Mouse (Mus musculus) embryonic facial prominence, embryonic 15.5 days (tissue): ENCODE data around the gene She. TPM values are rescaled to one million over a fixed set of nuclear protein-coding genes. Genes with fewer than 3 reads are reported as not detected.

Experiments used
- ATAC-seq: fragments of 200-750 bp; cut with Nextera tagmentation; 2 replicates; pipeline ENCODE4 v1.8.0; 2017; ENCODE audit warnings: low read depth, moderate TSS enrichment; ENCODE audit not compliant: insufficient number of reproducible peaks, low FRiP score, low TSS enrichment
- H3K27ac ChIP-seq: fragments of 300-500 bp; sonication (generic); replicated peaks from 2 replicates; pipeline ENCODE4 v1.5.1; 2015; ENCODE audit warnings: mild to moderate bottlenecking, inconsistent platforms
- H3K27me3 ChIP-seq: fragments of 300-500 bp; sonication (generic); 2 replicates; pipeline ENCODE4 v1.6.1; 2015; ENCODE audit warnings: inconsistent platforms
- H3K36me3 ChIP-seq: fragments of 300-500 bp; sonication (generic); 2 replicates; pipeline ENCODE4 v1.6.1; 2015; ENCODE audit warnings: mild to moderate bottlenecking, inconsistent platforms
- H3K4me1 ChIP-seq: fragments of 300-500 bp; sonication (generic); 2 replicates; pipeline ENCODE4 v1.6.1; 2015; ENCODE audit warnings: inconsistent platforms
- H3K4me2 ChIP-seq: fragments of 300-500 bp; sonication (generic); replicated peaks from 2 replicates; pipeline ENCODE4 v1.6.1; 2015; ENCODE audit warnings: mild to moderate bottlenecking, inconsistent platforms
- H3K4me3 ChIP-seq: fragments of 300-500 bp; sonication (generic); replicated peaks from 2 replicates; pipeline ENCODE4 v1.5.1; 2015; ENCODE audit warnings: mild to moderate bottlenecking, inconsistent platforms
- H3K9ac ChIP-seq: fragments of 300-500 bp; sonication (generic); 2 replicates; pipeline ENCODE4 v1.6.1; 2015; ENCODE audit warnings: inconsistent platforms
- H3K9me3 ChIP-seq: fragments of 300-500 bp; sonication (generic); replicated peaks from 2 replicates; pipeline ENCODE4 v1.6.1; 2016; ENCODE audit warnings: inconsistent platforms
- WGBS: fragments of 180-500 bp; shearing (Covaris S2); methylation state at CpG from one replicate; pipeline ENCODE4 v1.1.7; 2015; 5-methylcytosine and 5-hydroxymethylcytosine counted together
- polyA plus RNA-seq: library from polyadenylated mRNA; unstranded; fragments of >200 nt; fragmentation: Nextera tagmentation; extraction: Ambion mirVana; gene quantifications from 2 replicates; pipeline ENCODE4 v1.2.1, GENCODE M21; 2015

Gene She
- polyA plus RNA-seq, 1 experiment from 2014 or later: 4.0 TPM

- WGBS: 60% methylated on average over 5 of the region's 5 CpGs
- Histone ChIP-seq H3K36me3 (no peaks in the 10 kb centered on the region), H3K9me3 (no peaks in the 10 kb centered on the region), H3K4me1 (no peaks in the 10 kb centered on the region), H3K27ac (no peak overlapping the region), H3K27me3 (no peaks in the 10 kb centered on the region), H3K4me2 (no peak overlapping the region), H3K9ac (no peak overlapping the region), H3K4me3 (no peak overlapping the region)
- no peak for ATAC-seq
Measured at GRCm38 (mm10) chr3:89800774-89801506, 30.2 kb upstream of the She start.

DNA sequence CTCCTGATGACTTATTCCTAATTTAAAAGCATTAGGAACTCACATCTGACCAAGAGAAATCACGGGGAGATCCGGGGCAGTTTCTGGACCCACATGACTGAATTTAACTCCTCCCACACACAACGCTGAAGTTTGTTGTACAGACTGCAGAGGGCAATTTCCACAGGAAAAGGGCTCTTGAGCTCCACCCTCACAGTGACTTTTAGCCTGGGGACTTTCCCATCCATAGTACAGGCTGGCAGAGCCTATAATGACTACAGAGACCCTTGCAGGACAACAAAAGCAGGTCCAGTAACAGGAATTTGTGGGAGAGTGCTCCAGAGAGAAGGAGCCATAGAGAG, 29.7 kb upstream of the She start:
- ATAC-seq: no peak
- no peak overlapping the region for H3K27ac ChIP-seq
- no peaks in the 10 kb centered on the region for H3K27me3 ChIP-seq
- no peaks in the 10 kb centered on the region for H3K36me3 ChIP-seq
- WGBS: 18% methylated on average over 3 of the region's 3 CpGs
- no peaks in the 10 kb centered on the region for H3K9me3 ChIP-seq
- no peak overlapping the region for H3K9ac ChIP-seq
- no peaks in the 10 kb centered on the region for H3K4me1 ChIP-seq
- no peak overlapping the region for H3K4me2 ChIP-seq
- no peak overlapping the region for H3K4me3 ChIP-seq

DNA sequence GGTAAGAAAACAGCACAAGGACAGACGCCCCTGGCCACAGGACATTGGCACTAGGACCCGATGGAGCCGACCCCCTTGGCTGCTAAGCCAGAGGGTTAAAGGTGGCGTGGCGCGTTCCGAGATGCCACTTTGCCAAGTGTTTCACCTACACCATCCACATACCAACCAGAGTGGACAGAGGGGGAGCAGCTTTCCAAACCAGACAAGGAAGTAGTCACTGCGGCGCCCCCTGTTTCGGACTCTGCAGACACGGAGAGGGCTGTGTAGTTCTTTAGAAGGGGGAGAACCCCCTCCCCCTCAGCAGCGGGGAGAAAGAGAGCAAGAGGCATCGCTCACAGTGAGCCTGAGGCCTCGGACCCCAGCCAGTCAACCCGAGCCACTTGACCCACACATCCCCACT, 28.3 kb upstream of the She start:
- H3K27me3 ChIP-seq: no peaks in the 10 kb centered on the region
- no peak overlapping the region for H3K27ac ChIP-seq
- no peaks in the 10 kb centered on the region for H3K36me3 ChIP-seq
- WGBS: 66% methylated on average over 15 of the region's 15 CpGs
- H3K4me1 ChIP-seq: no peaks in the 10 kb centered on the region
- no peak overlapping the region for H3K4me3 ChIP-seq
- no peak overlapping the region for H3K4me2 ChIP-seq
- no peak for ATAC-seq
- no peaks in the 10 kb centered on the region for H3K9me3 ChIP-seq
- H3K9ac ChIP-seq: no peak overlapping the region

GRCm38 (mm10) chr3:89805179-89805578, 26.0 kb upstream of the She start:
- no peaks in the 10 kb centered on the region for H3K9me3 ChIP-seq
- H3K36me3 ChIP-seq: no peaks in the 10 kb centered on the region
- no peak for ATAC-seq
- H3K4me1 ChIP-seq: no peaks in the 10 kb centered on the region
- H3K4me3 ChIP-seq: no peak overlapping the region
- WGBS: 43% methylated on average over 4 of the region's 4 CpGs
- H3K27ac ChIP-seq: no peak overlapping the region
- no peak overlapping the region for H3K4me2 ChIP-seq
- H3K9ac ChIP-seq: no peak overlapping the region
- H3K27me3 ChIP-seq: no peaks in the 10 kb centered on the region

GRCm38 (mm10) chr3:89806751-89807150, 24.4 kb upstream of the She start:
- H3K9ac ChIP-seq: no peak overlapping the region
- H3K4me3 ChIP-seq: no peak overlapping the region
- no peaks in the 10 kb centered on the region for H3K36me3 ChIP-seq
- no peak overlapping the region for H3K27ac ChIP-seq
- H3K27me3 ChIP-seq: no peaks in the 10 kb centered on the region
- no peaks in the 10 kb centered on the region for H3K4me1 ChIP-seq
- ATAC-seq: no peak
- WGBS: 91% methylated on average over 2 of the region's 2 CpGs
- no peaks in the 10 kb centered on the region for H3K9me3 ChIP-seq
- no peak overlapping the region for H3K4me2 ChIP-seq

DNA sequence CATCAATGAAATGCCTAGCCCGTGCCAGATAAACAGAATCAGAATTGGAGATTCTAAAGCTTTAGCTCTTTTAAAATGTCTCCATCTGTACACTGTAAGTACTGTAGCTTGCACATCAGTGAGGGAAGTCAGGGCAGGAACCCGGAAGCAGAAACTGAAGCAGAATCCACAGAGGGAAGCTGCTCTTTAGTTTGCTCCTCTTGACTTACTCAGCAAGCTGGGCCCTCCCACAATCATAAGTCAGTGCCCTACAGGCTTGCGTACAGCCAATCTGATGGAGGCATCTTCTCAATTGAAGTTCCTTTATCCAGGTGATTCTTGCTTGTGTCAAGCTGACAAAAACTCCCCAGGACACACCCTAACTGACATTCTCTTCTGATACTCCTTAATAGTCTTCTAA, 24.0 kb upstream of the She start:
- Histone ChIP-seq H3K9me3 (no peaks in the 10 kb centered on the region), H3K36me3 (no peaks in the 10 kb centered on the region), H3K9ac (no peak overlapping the region), H3K4me1 (no peaks in the 10 kb centered on the region), H3K27ac (no peak overlapping the region), H3K27me3 (no peaks in the 10 kb centered on the region), H3K4me2 (no peak overlapping the region), H3K4me3 (no peak overlapping the region)
- ATAC-seq: no peak
- WGBS: 84% methylated on average over 3 of the region's 3 CpGs

GRCm38 (mm10) chr3:89807881-89808280, 23.3 kb upstream of the She start:
- 65% methylated on average over 5 of the region's 5 CpGs for WGBS
- no peak overlapping the region for H3K4me2 ChIP-seq
- H3K4me1 ChIP-seq: no peaks in the 10 kb centered on the region
- no peaks in the 10 kb centered on the region for H3K36me3 ChIP-seq
- no peak overlapping the region for H3K4me3 ChIP-seq
- no peaks in the 10 kb centered on the region for H3K9me3 ChIP-seq
- no peak overlapping the region for H3K27ac ChIP-seq
- H3K9ac ChIP-seq: no peak overlapping the region
- ATAC-seq: peak; percentile 47; the same call in 1 of the 2 replicates
- H3K27me3 ChIP-seq: no peaks in the 10 kb centered on the region

DNA sequence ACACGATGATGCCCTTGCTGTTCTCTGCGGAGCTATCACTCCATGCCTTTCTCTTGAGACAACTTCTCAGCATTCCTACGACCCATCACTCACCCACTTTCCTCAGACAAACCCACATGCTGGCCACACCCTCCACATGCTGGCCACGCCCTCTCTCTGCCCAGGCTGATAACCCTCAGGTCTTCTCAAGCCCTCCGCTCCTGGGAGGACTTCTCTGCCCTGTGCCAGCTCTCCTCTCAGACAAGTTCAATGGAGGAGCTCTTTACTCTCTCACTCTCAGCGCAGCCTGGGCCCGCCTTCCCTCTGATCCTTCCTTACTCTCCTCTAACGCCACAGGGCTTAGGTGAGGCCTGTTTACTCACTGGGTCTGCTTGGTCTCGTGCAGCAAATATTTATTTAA, 22.5 kb upstream of the She start:
- Histone ChIP-seq H3K4me1 (no peaks in the 10 kb centered on the region), H3K4me2 (no peak overlapping the region), H3K27ac (no peak overlapping the region), H3K36me3 (no peaks in the 10 kb centered on the region), H3K27me3 (no peaks in the 10 kb centered on the region), H3K9me3 (no peaks in the 10 kb centered on the region), H3K4me3 (no peak overlapping the region), H3K9ac (no peak overlapping the region)
- no peak; the same call in 1 of the 2 replicates for ATAC-seq
- 50% methylated on average over 9 of the region's 9 CpGs for WGBS

DNA sequence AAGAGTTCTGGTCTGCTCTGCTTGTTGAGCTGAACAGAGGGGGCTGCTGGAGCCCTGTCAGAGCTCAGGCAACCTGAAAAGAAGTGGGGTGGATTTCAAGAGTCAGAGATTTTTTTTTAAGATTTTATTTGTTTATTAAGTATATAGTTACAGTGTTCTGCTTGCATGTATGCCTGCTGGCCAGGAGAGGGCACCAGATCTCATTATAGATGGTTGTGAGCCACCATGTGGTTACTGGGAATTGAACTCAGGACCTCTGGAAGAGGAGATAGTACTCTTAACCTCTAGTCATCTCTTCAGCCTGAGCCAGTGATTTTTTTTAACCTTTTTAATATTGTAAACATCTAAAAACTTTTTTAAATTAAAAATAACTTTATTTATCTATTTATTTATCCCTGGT, 20.3 kb upstream of the She start:
- ATAC-seq: no peak
- Histone ChIP-seq H3K36me3 (no peaks in the 10 kb centered on the region), H3K9me3 (no peaks in the 10 kb centered on the region)

GRCm38 (mm10) chr3:89812166-89812565, 19.0 kb upstream of the She start:
- Histone ChIP-seq H3K4me2 (no peak overlapping the region), H3K27me3 (no peaks in the 10 kb centered on the region), H3K4me3 (no peak overlapping the region), H3K36me3 (no peaks in the 10 kb centered on the region), H3K4me1 (no peaks in the 10 kb centered on the region), H3K9ac (no peak overlapping the region), H3K9me3 (no peaks in the 10 kb centered on the region), H3K27ac (no peak overlapping the region)
- WGBS: 69% methylated on average over 3 of the region's 3 CpGs
- ATAC-seq: no peak

More for the DNA sequence above, 20.3 kb upstream of the She start:
- Histone ChIP-seq H3K27ac (no peak overlapping the region), H3K27me3 (no peaks in the 10 kb centered on the region), H3K4me3 (no peak overlapping the region), H3K4me1 (no peaks in the 10 kb centered on the region), H3K4me2 (no peak overlapping the region), H3K9ac (no peak overlapping the region)

- 80% methylated on average over 7 of the region's 7 CpGs for WGBS
Measured at GRCm38 (mm10) chr3:89814051-89814450, 17.1 kb upstream of the She start.

GRCm38 (mm10) chr3:89817056-89817455, 14.1 kb upstream of the She start:
- WGBS: 64% methylated on average over 4 of the region's 4 CpGs
- H3K4me2 ChIP-seq: no peak overlapping the region

More at GRCm38 (mm10) chr3:89814051-89814450, 17.1 kb upstream of the She start:
- Histone ChIP-seq H3K36me3 (no peaks in the 10 kb centered on the region), H3K9me3 (no peaks in the 10 kb centered on the region), H3K4me1 (no peaks in the 10 kb centered on the region), H3K27ac (no peak overlapping the region), H3K4me2 (no peak overlapping the region), H3K9ac (no peak overlapping the region), H3K27me3 (no peaks in the 10 kb centered on the region), H3K4me3 (no peak overlapping the region)
- ATAC-seq: no peak

More at GRCm38 (mm10) chr3:89817056-89817455, 14.1 kb upstream of the She start:
- no peaks in the 10 kb centered on the region for H3K4me1 ChIP-seq
- H3K27me3 ChIP-seq: no peaks in the 10 kb centered on the region
- H3K9ac ChIP-seq: no peak overlapping the region
- H3K36me3 ChIP-seq: no peaks in the 10 kb centered on the region
- H3K4me3 ChIP-seq: no peak overlapping the region
- H3K27ac ChIP-seq: no peak overlapping the region
- no peak for ATAC-seq
- no peaks in the 10 kb centered on the region for H3K9me3 ChIP-seq
